In the genomic region with DNA sequence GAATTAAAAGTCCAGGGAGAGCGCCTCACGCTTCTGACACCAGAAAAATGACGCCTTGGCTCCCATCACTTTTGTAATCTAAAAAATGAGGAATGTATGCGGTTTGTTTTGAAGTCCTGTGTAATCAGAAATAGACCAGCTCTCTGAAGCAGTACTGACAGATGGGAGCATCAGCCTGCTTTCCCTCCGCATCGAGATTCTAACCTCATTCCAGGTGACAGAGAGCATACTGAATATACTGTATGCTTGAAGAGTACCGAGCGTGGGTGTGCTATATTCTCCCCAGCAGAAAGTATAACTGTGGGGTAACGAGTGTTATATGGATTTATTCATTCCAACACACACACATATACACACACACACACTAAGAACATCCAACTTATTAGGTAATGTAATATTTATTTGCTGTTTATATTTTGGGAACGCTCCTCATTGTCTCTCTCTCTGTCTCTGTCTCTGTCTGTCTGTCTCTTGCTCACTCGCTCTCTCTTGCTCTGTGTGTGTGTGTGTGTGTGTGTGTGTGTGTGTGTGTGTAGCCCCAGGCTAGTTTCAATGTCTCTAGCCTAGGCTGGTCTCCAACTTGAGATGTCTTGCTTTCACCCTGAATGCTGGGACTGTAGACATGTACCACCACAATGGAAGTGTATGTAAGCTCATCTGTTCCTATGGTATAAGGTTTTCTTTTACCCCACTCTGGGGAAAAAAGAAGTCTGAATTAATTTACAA, we compare ENCODE assay signal across 19 mouse cellular contexts.
DNase-seq lines count a peak whose midpoint lies in the region; ATAC-seq lines count a peak whose summit lies in the region.
"Had no signal": no experiment of that assay in that cellular context is flagged by ENCODE, and none has a peak within 500 bp of the region (broad histone marks: within the 10 kb centered on the region; RNA-seq: fewer than 3 reads in every experiment).

No protein-coding gene starts in this region.

- H3K4me2 ChIP-seq in neural tube, embryonic 14.5 days (ENCODE audit: low read depth, low read length), result no peak overlapping the region
- H3K4me2 ChIP-seq in hindbrain, embryonic 16.5 days (ENCODE audit: low read length), result no peak overlapping the region
- H3K4me2 ChIP-seq: intestine, embryonic 15.5 days; limb, embryonic 15.5 days; neural tube, embryonic 15.5 days had no signal

- peak; percentile 74 for DNase-seq in heart, adult 11 months
- no peak for DNase-seq in heart, postnatal 14 days
- no peak for DNase-seq in neural tube, embryonic 10.5 days (ENCODE audit: extremely low spot score, low spot score)
- no peak for DNase-seq in ovary, postnatal 14 days (ENCODE audit: low spot score)
- DNase-seq in kidney, postnatal 14 days, result no peak
- DNase-seq: B cell, adult 2 months; cerebellum, adult 11-12 months; gastrocnemius, postnatal 14 days; heart, postnatal 10 days; layer of hippocampus, adult 9-11 months; liver, postnatal 0 days; retina, postnatal 1 day; thymus, postnatal 36 days had no signal

- no peak overlapping the region for H3K27ac ChIP-seq in neural tube, embryonic 14.5 days (ENCODE audit: low read depth, low read length)
- 0 out of 2 replicates have a peak overlapping the region, but pooled peaks have one; percentile 30 for H3K27ac ChIP-seq in hindbrain, embryonic 16.5 days (ENCODE audit: low read depth, low read length)
- H3K27ac ChIP-seq: intestine, embryonic 15.5 days; kidney, postnatal 0 days; limb, embryonic 15.5 days; neural tube, embryonic 15.5 days had no signal

- H3K27me3 ChIP-seq in neural tube, embryonic 14.5 days (ENCODE audit: control insufficient read depth, insufficient read depth, low read length), result no peaks in the 10 kb centered on the region
- no peaks in the 10 kb centered on the region for H3K27me3 ChIP-seq in hindbrain, embryonic 16.5 days (replicated peaks; ENCODE audit: control insufficient read depth, insufficient read depth, low read length)
- H3K27me3 ChIP-seq: intestine, embryonic 15.5 days; limb, embryonic 15.5 days; neural tube, embryonic 15.5 days had no signal

- intact Hi-C loops in heart, postnatal 14 days (cut with DNase I), result no loop called here

- 92% methylated on average over 11 of the region's 11 CpGs for WGBS in neural tube, embryonic 14.5 days
- 77% methylated on average over 11 of the region's 11 CpGs for WGBS in hindbrain, embryonic 16.5 days

- ATAC-seq in neural tube, embryonic 14.5 days (ENCODE audit: low read depth), result 0 out of 2 replicates have a peak, but pooled peaks have one; percentile 9
- peak; percentile 48; the same call in 1 of the 2 replicates for ATAC-seq in hindbrain, embryonic 16.5 days
- ATAC-seq: liver, postnatal 0 days had no signal

- H3K4me3 ChIP-seq in neural tube, embryonic 14.5 days (ENCODE audit: low read depth, low read length), result no peak overlapping the region
- no peak overlapping the region for H3K4me3 ChIP-seq in hindbrain, embryonic 16.5 days (ENCODE audit: low read length)
- H3K4me3 ChIP-seq: intestine, embryonic 15.5 days; limb, embryonic 15.5 days; neural tube, embryonic 15.5 days had no signal

- H3K9me3 ChIP-seq in neural tube, embryonic 14.5 days (ENCODE audit: control insufficient read depth, low read length), result no peaks in the 10 kb centered on the region
- no peaks in the 10 kb centered on the region for H3K9me3 ChIP-seq in hindbrain, embryonic 16.5 days (ENCODE audit: control insufficient read depth, low read length)
- H3K9me3 ChIP-seq: intestine, embryonic 15.5 days; limb, embryonic 15.5 days; neural tube, embryonic 15.5 days had no signal

- H3K9ac ChIP-seq in neural tube, embryonic 14.5 days (replicated peaks; ENCODE audit: low read depth, low read length), result no peak overlapping the region
- no peak overlapping the region for H3K9ac ChIP-seq in hindbrain, embryonic 16.5 days (ENCODE audit: low read depth, low read length)
- H3K9ac ChIP-seq: intestine, embryonic 15.5 days; limb, embryonic 15.5 days; liver, postnatal 0 days; neural tube, embryonic 15.5 days had no signal

- no peaks in the 10 kb centered on the region for H3K4me1 ChIP-seq in neural tube, embryonic 14.5 days (ENCODE audit: control insufficient read depth, insufficient read depth, low read length)
- H3K4me1 ChIP-seq in hindbrain, embryonic 16.5 days (ENCODE audit: control insufficient read depth, insufficient read depth, low read depth, low read length), result peaks cover 11% of the 10 kb centered on the region
- H3K4me1 ChIP-seq: intestine, embryonic 15.5 days had no signal

- no peaks in the 10 kb centered on the region for H3K36me3 ChIP-seq in neural tube, embryonic 14.5 days (ENCODE audit: control insufficient read depth, insufficient read depth, low read length)
- H3K36me3 ChIP-seq in hindbrain, embryonic 16.5 days (ENCODE audit: control insufficient read depth, insufficient read depth, low read length), result no peaks in the 10 kb centered on the region
- H3K36me3 ChIP-seq: intestine, embryonic 15.5 days; limb, embryonic 15.5 days; neural tube, embryonic 15.5 days had no signal
